Mouse (Mus musculus): ENCODE measurements at regions not wholly inside any gene's neighbourhood (a gene's known extent, or its start where the extent isn't known, plus 50 kb on each side); places are given as distances from the start of the nearest gene placed in this dataset.

GRCm38 (mm10) chr2:116973441-116973840 lies 95.0 kb downstream of the Tmco5 start:
- TF ChIP-seq CTCF (conservative IDR thresholded peaks at IDR 0.05; ENCODE audit: low read length) (no peak), POU5F1 (IDR thresholded peaks at IDR 0.05; ENCODE audit: borderline replicate concordance, low read length) (no peak), NANOG (IDR thresholded peaks at IDR 0.05; ENCODE audit: borderline replicate concordance, low read length) (no peak)
